In genomic region chr2:120640835-120641234, GRCm38 (mm10) we compare ENCODE assay signal across 23 mouse cellular contexts.
"Had no signal": no experiment of that assay in that cellular context is flagged by ENCODE, and none has a peak within 500 bp of the region (broad histone marks: within the 10 kb centered on the region; RNA-seq: fewer than 3 reads in every experiment).

No protein-coding gene starts in this region.

- H3K9ac ChIP-seq: heart, embryonic 12.5 days; hindbrain, embryonic 13.5 days; hindbrain, embryonic 15.5 days; kidney, embryonic 15.5 days; limb, embryonic 13.5 days; limb, embryonic 15.5 days; liver, embryonic 14.5 days had no signal

- H3K4me1 ChIP-seq: heart, embryonic 10.5 days; heart, embryonic 12.5 days; hindbrain, embryonic 13.5 days; hindbrain, embryonic 15.5 days; kidney, embryonic 15.5 days; limb, embryonic 13.5 days; limb, embryonic 15.5 days had no signal

- ATAC-seq: hindbrain, postnatal 0 days; intestine, embryonic 16.5 days had no signal

- H3K9me3 ChIP-seq: heart, embryonic 10.5 days; heart, embryonic 12.5 days; hindbrain, embryonic 13.5 days; hindbrain, embryonic 15.5 days; kidney, embryonic 15.5 days; limb, embryonic 13.5 days; limb, embryonic 15.5 days had no signal

- H3K27me3 ChIP-seq: heart, embryonic 12.5 days; hindbrain, embryonic 13.5 days; hindbrain, embryonic 15.5 days; kidney, embryonic 15.5 days; limb, embryonic 13.5 days; limb, embryonic 15.5 days had no signal

- DNase-seq: gastrocnemius, postnatal 14 days; gastrocnemius, postnatal 36 days; heart, adult 18-20 months; heart, postnatal 10 days; kidney, adult 11 months; kidney, adult 2 months; kidney, adult 9 months; kidney, postnatal 14 days; kidney, postnatal 36 days; layer of hippocampus, adult 9-11 months; layer of hippocampus, postnatal 36 days; left cerebral cortex, postnatal 4 days had no signal

- H3K4me2 ChIP-seq: heart, embryonic 12.5 days; hindbrain, embryonic 13.5 days; hindbrain, embryonic 15.5 days; kidney, embryonic 15.5 days; limb, embryonic 13.5 days; limb, embryonic 15.5 days had no signal

- H3K36me3 ChIP-seq: hindbrain, embryonic 13.5 days; hindbrain, embryonic 15.5 days; limb, embryonic 15.5 days had no signal

- H3K27ac ChIP-seq: heart, embryonic 10.5 days; hindbrain, embryonic 13.5 days; hindbrain, embryonic 15.5 days; hindbrain, postnatal 0 days; kidney, embryonic 15.5 days; kidney, postnatal 0 days; limb, embryonic 13.5 days; limb, embryonic 15.5 days; liver, embryonic 14.5 days had no signal

- H3K4me3 ChIP-seq: heart, embryonic 10.5 days; heart, embryonic 12.5 days; hindbrain, embryonic 13.5 days; hindbrain, embryonic 15.5 days; kidney, embryonic 15.5 days; limb, embryonic 13.5 days; limb, embryonic 15.5 days had no signal
